Mouse (Mus musculus): Measurements from ENCODE around the gene Arhgap35. TPM values are rescaled to one million over a fixed set of nuclear protein-coding genes. Genes with fewer than 3 reads are reported as not detected.

Arhgap35 gene
- polyA plus RNA-seq, 1 experiment from 2014 or later = 11.5 TPM

GRCm38 (mm10) chr7:16629598-16630296 is 15.0 kb upstream of the Arhgap35 start:
- H3K27ac ChIP-seq (ENCODE audit: low read depth, low read length) = no peak overlapping the region
- no peak overlapping the region for H3K9ac ChIP-seq (ENCODE audit: low read depth, low read length)
- DNase-seq (ENCODE audit: low spot score) = no peak
- no peaks in the 10 kb centered on the region; the same call in 1 of the 2 replicates for H3K9me3 ChIP-seq (ENCODE audit: control insufficient read depth, low read length)
- no peak overlapping the region for H3K4me3 ChIP-seq (ENCODE audit: low read depth, low read length)
- H3K27me3 ChIP-seq (replicated peaks; ENCODE audit: control insufficient read depth, insufficient read depth, low read length) = no peaks in the 10 kb centered on the region; the same call in 1 of the 2 replicates
- 14% methylated on average over 10 of the region's 10 CpGs for WGBS
- H3K36me3 ChIP-seq (ENCODE audit: control insufficient read depth, insufficient read depth, low read length) = no peaks in the 10 kb centered on the region
- ATAC-seq (replicated peaks; ENCODE audit: low FRiP score) = no peak; the same call in 1 of the 2 replicates
- H3K4me1 ChIP-seq (replicated peaks; ENCODE audit: control insufficient read depth, insufficient read depth, low read length) = no peaks in the 10 kb centered on the region
- no peak overlapping the region for H3K4me2 ChIP-seq

- ATAC-seq (replicated peaks; ENCODE audit: low FRiP score) (peak; percentile 50; the same call in 1 of the 2 replicates), DNase-seq (ENCODE audit: low spot score) (no peak)
- no peak overlapping the region for H3K4me2 ChIP-seq
- H3K4me3 ChIP-seq (ENCODE audit: low read depth, low read length) = no peak overlapping the region
- no peak overlapping the region for H3K9ac ChIP-seq (ENCODE audit: low read depth, low read length)
- no peaks in the 10 kb centered on the region; the same call in 1 of the 2 replicates for H3K9me3 ChIP-seq (ENCODE audit: control insufficient read depth, low read length)
- no peaks in the 10 kb centered on the region for H3K36me3 ChIP-seq (ENCODE audit: control insufficient read depth, insufficient read depth, low read length)
- H3K27ac ChIP-seq (ENCODE audit: low read depth, low read length) = no peak overlapping the region
- 37% methylated on average over 12 of the region's 12 CpGs for WGBS
- H3K27me3 ChIP-seq (replicated peaks; ENCODE audit: control insufficient read depth, insufficient read depth, low read length) = no peaks in the 10 kb centered on the region
- no peaks in the 10 kb centered on the region for H3K4me1 ChIP-seq (replicated peaks; ENCODE audit: control insufficient read depth, insufficient read depth, low read length)
Observed at GRCm38 (mm10) chr7:16628096-16628771, 13.4 kb upstream of the Arhgap35 start.

DNA sequence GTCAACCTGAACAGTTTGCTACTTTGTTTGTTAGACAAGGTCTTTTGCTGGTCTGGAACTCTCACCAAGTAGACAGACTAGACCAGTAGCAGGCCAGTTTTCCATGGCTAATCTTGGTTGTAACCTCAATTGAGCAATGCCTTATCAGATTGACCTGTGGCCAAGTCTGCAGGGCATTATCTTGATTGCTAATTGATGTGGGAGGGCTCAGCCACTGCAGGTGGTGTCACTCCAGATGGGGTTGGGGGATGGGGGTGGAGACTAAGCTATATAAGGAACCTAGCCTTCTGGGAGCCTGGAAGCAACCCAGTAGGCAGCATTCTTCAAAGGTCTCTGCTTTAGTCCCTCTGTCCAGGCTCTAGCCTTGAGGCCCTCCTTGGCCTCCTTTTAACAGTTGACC is 8.9 kb upstream of the Arhgap35 start:
- H3K27me3 ChIP-seq (replicated peaks; ENCODE audit: control insufficient read depth, insufficient read depth, low read length) = no peaks in the 10 kb centered on the region
- ATAC-seq (replicated peaks; ENCODE audit: low FRiP score) (peak; percentile 48), DNase-seq (ENCODE audit: low spot score) (no peak)
- H3K9ac ChIP-seq (ENCODE audit: low read depth, low read length) = no peak overlapping the region
- no peaks in the 10 kb centered on the region for H3K4me1 ChIP-seq (replicated peaks; ENCODE audit: control insufficient read depth, insufficient read depth, low read length)
- H3K4me2 ChIP-seq = no peak overlapping the region
- no peaks in the 10 kb centered on the region for H3K36me3 ChIP-seq (ENCODE audit: control insufficient read depth, insufficient read depth, low read length)
- H3K27ac ChIP-seq (ENCODE audit: low read depth, low read length) = no peak overlapping the region
- no peak overlapping the region for H3K4me3 ChIP-seq (ENCODE audit: low read depth, low read length)
- H3K9me3 ChIP-seq (ENCODE audit: control insufficient read depth, low read length) = no peaks in the 10 kb centered on the region

DNA sequence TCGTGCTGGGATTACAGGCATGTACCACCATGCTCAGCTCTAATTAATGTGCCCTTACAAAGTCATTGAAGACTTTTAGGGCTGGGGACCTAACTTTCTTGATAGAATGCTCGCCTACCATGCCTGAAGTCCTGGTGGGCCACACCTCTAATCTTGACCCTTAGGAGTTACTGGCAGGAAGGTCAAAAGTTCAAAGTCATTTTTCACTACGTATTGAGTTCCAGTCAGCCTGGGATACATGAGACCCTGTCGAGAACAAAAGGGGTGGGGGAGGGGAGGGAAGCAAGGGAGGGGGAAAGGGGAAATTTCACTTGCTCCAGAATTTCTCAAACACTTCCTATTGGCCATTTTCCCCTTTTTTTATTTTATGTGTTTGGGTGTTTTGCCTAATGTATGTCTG is 8.3 kb upstream of the Arhgap35 start:
- 44% methylated on average over 4 of the region's 4 CpGs for WGBS
- no peaks in the 10 kb centered on the region; the same call in 1 of the 2 replicates for H3K4me1 ChIP-seq (replicated peaks; ENCODE audit: control insufficient read depth, insufficient read depth, low read length)
- no peak overlapping the region for H3K4me2 ChIP-seq

DNA sequence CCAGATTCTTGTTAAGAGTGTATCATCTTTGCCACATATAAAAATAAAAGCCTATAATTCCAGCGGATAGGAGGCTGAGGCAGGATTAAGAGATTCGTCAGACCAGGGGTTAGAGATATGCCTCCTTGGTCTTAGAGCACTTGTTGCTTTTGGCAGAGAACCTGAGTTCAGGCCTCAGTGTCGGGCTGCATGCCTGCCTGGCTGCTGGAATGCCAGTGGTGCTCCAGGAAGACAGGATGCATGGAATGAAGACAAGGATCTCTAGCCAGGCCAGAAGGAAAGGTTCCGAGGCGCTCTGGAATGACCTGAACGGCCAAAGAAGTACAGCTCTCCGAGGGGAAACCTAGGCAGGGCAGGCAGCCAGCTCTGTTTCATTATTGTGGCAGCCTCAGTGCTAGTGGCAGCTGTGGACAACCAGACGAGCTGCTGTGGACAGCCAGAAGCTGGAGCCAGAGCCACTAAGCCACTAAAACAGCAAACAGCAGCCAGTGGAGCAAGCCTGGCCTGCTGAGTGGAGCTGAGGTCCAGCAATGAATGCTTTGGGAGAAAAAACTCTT is 6.4 kb upstream of the Arhgap35 start:
- Histone ChIP-seq H3K9ac (ENCODE audit: low read depth, low read length) (no peak overlapping the region), H3K4me1 (replicated peaks; ENCODE audit: control insufficient read depth, insufficient read depth, low read length) (peaks cover under 1% of the 10 kb centered on the region), H3K27me3 (replicated peaks; ENCODE audit: control insufficient read depth, insufficient read depth, low read length) (no peaks in the 10 kb centered on the region), H3K4me2 (no peak overlapping the region), H3K36me3 (ENCODE audit: control insufficient read depth, insufficient read depth, low read length) (no peaks in the 10 kb centered on the region), H3K9me3 (ENCODE audit: control insufficient read depth, low read length) (no peaks in the 10 kb centered on the region), H3K4me3 (ENCODE audit: low read depth, low read length) (no peak overlapping the region), H3K27ac (ENCODE audit: low read depth, low read length) (no peak overlapping the region)
- DNase-seq (ENCODE audit: low spot score) = no peak
- ATAC-seq (replicated peaks; ENCODE audit: low FRiP score) = no peak
- WGBS = 72% methylated on average over 8 of the region's 8 CpGs

More for the DNA sequence above, 8.3 kb upstream of the Arhgap35 start:
- Histone ChIP-seq H3K36me3 (ENCODE audit: control insufficient read depth, insufficient read depth, low read length) (no peaks in the 10 kb centered on the region), H3K27me3 (replicated peaks; ENCODE audit: control insufficient read depth, insufficient read depth, low read length) (no peaks in the 10 kb centered on the region), H3K9me3 (ENCODE audit: control insufficient read depth, low read length) (no peaks in the 10 kb centered on the region), H3K4me3 (ENCODE audit: low read depth, low read length) (no peak overlapping the region), H3K9ac (ENCODE audit: low read depth, low read length) (no peak overlapping the region), H3K27ac (ENCODE audit: low read depth, low read length) (no peak overlapping the region)
- DNase-seq (ENCODE audit: low spot score) (no peak), ATAC-seq (replicated peaks; ENCODE audit: low FRiP score) (no peak)

DNA sequence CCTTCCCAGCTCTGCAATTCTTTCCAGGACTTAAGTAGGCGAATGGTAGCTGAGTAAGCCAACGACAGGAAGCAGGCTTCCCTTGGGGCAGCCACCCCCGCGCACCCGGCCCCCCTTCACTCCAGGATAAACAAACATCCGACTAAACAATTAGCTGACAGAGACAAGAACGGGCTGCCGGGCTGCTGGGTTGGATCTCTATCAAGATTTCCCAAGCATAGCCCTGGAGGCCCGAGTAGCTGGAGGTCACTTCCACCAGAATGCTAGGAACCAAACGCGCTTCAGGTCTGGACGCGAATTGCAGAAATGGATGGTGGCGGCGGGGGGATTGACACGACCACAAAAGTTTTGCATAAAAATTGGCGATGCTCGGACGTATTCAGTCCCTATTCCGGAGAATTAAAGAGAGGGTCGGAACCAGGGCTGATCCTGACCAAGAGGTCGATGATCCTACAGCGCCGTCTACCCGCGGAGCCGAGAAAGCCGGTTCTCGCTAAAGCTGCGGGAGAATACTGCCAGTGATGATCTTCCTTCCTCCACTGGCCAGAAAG is 3.9 kb upstream of the Arhgap35 start:
- ATAC-seq (replicated peaks; ENCODE audit: low FRiP score) = no peak
- no peaks in the 10 kb centered on the region for H3K27me3 ChIP-seq (replicated peaks; ENCODE audit: control insufficient read depth, insufficient read depth, low read length)
- H3K9me3 ChIP-seq (ENCODE audit: control insufficient read depth, low read length) = no peaks in the 10 kb centered on the region
- peak; percentile 56 for DNase-seq (ENCODE audit: low spot score)
- H3K4me2 ChIP-seq = peak overlapping the region; percentile 60
- H3K9ac ChIP-seq (ENCODE audit: low read depth, low read length) = no peak overlapping the region
- 1% methylated on average over 30 of the region's 30 CpGs for WGBS
- H3K4me3 ChIP-seq (ENCODE audit: low read depth, low read length) = peak overlapping the region; percentile 22
- H3K27ac ChIP-seq (ENCODE audit: low read depth, low read length) = no peak overlapping the region
- peaks cover 9% of the 10 kb centered on the region for H3K4me1 ChIP-seq (replicated peaks; ENCODE audit: control insufficient read depth, insufficient read depth, low read length)
- no peaks in the 10 kb centered on the region for H3K36me3 ChIP-seq (ENCODE audit: control insufficient read depth, insufficient read depth, low read length)

DNA sequence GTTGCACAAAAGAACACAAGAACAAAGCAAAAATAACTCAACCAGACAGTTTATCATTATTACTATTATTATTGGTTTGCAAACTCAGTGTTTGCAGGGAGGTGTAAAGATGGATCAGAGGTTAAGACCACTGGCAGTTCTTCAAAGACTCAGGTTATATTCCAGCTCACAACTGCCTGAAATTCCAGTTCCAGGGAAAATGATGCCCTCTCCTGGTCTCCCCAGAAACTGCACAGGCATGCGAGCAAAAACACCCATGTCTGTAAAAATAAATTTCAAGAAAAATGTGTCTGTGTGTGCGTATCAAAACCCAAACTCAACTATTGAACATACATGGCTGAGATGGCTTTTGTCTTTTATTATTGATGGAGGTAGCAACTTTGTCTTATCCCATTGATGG is 2.3 kb upstream of the Arhgap35 start:
- no peak for DNase-seq (ENCODE audit: low spot score)
- peaks cover 22% of the 10 kb centered on the region for H3K4me1 ChIP-seq (replicated peaks; ENCODE audit: control insufficient read depth, insufficient read depth, low read length)

GRCm38 (mm10) chr7:16614171-16614887 is 464 bp downstream of the Arhgap35 start:
- Histone ChIP-seq H3K9ac (ENCODE audit: low read depth, low read length) (peak overlapping the region; percentile 94), H3K27ac (ENCODE audit: low read depth, low read length) (peak overlapping the region; percentile 98), H3K4me3 (ENCODE audit: low read depth, low read length) (peak overlapping the region; percentile 84), H3K9me3 (ENCODE audit: control insufficient read depth, low read length) (no peaks in the 10 kb centered on the region), H3K4me2 (peak overlapping the region; percentile 73), H3K4me1 (replicated peaks; ENCODE audit: control insufficient read depth, insufficient read depth, low read length) (peaks cover 26% of the 10 kb centered on the region), H3K27me3 (replicated peaks; ENCODE audit: control insufficient read depth, insufficient read depth, low read length) (no peaks in the 10 kb centered on the region), H3K36me3 (ENCODE audit: control insufficient read depth, insufficient read depth, low read length) (no peaks in the 10 kb centered on the region)
- WGBS = under 1% methylated on average over 47 of the region's 101 CpGs
- DNase-seq (ENCODE audit: low spot score) = peak; percentile 77
- ATAC-seq (replicated peaks; ENCODE audit: low FRiP score) = peak; percentile 60

More for the DNA sequence above, 2.3 kb upstream of the Arhgap35 start:
- WGBS = 26% methylated on average over 2 of the region's 2 CpGs
- H3K27ac ChIP-seq (ENCODE audit: low read depth, low read length) = no peak overlapping the region
- H3K9me3 ChIP-seq (ENCODE audit: control insufficient read depth, low read length) = no peaks in the 10 kb centered on the region
- H3K4me3 ChIP-seq (ENCODE audit: low read depth, low read length) = no peak overlapping the region
- no peak overlapping the region for H3K4me2 ChIP-seq
- no peak for ATAC-seq (replicated peaks; ENCODE audit: low FRiP score)
- no peak overlapping the region for H3K9ac ChIP-seq (ENCODE audit: low read depth, low read length)
- no peaks in the 10 kb centered on the region for H3K36me3 ChIP-seq (ENCODE audit: control insufficient read depth, insufficient read depth, low read length)
- H3K27me3 ChIP-seq (replicated peaks; ENCODE audit: control insufficient read depth, insufficient read depth, low read length) = no peaks in the 10 kb centered on the region
